Mouse (Mus musculus) heart, adult 18-20 months (tissue): ENCODE measurements around the gene Otud5. TPM values are rescaled to one million over a fixed set of nuclear protein-coding genes. Genes with fewer than 3 reads are reported as not detected.
"Not testable (repeated sequence)": the region's sequence is repeated elsewhere in the genome, so short reads cannot be mapped to it uniquely, and the experiment has no call there.

Experiments
- DNase-seq, 2 experiments: peaks; one replicate each; pipeline ENCODE4 v3.0.0; 2021 to 2022; ENCODE audit warnings: mixed read lengths in 1 of 2
- microRNA-seq, 2 experiments: library from miRNA; unstranded; fragments of <30 nt; microRNA quantifications; one replicate each; pipeline ENCODE4 v1.2.0; 2022
- total RNA-seq, 2 experiments: library from RNA; stranded (reverse); gene quantifications; 2 replicates each; pipeline ENCODE4 v1.2.3; 2021

Gene Otud5
- total RNA-seq, 2 experiments from 2014 or later: 19.3 to 23.4 TPM

- DNase-seq: peak; percentile 61 to 73
These were observed 38.7 kb downstream of the Otud5 start for GRCm38 (mm10) chrX:7879819-7880218.

- DNase-seq: peak; percentile 94 to 95
These were observed 42.8 kb downstream of the Otud5 start, which contains the start of gene Slc35a2 for GRCm38 (mm10) chrX:7883841-7884567. Slc35a2 (plus strand) TSS chrX:7884028.

GRCm38 (mm10) chrX:7898211-7898610 lies 57.0 kb downstream of the Otud5 start:
- DNase-seq: no peak

- peak; percentile 88 to 94 for DNase-seq
These were observed 58.0 kb downstream of the Otud5 start, which contains the start of the genes Pqbp1 and Timm17b for GRCm38 (mm10) chrX:7898880-7899874. Pqbp1 (minus strand) TSS chrX:7899269. Timm17b (plus strand) TSS chrX:7899357.

GRCm38 (mm10) chrX:7904441-7904840 lies 63.3 kb downstream of the Otud5 start:
- no peak for DNase-seq

GRCm38 (mm10) chrX:7907735-7908134 lies 66.6 kb downstream of the Otud5 start, which contains the start of gene Gm10491:
Gm10491 (minus strand) TSS chrX:7907835.
- no peak for DNase-seq

- DNase-seq: not testable (repeated sequence)
These were observed 68.1 kb downstream of the Otud5 start, which contains the start of gene Gm10490 for GRCm38 (mm10) chrX:7909242-7909641. Gm10490 (plus strand) TSS chrX:7909542.

- no peak for DNase-seq
These were observed 69.3 kb downstream of the Otud5 start for GRCm38 (mm10) chrX:7910473-7910872.

- peak in 1 of 2 experiments; percentile 28 for DNase-seq
These were observed 74.5 kb downstream of the Otud5 start for GRCm38 (mm10) chrX:7915669-7916068.

- not testable (repeated sequence) for DNase-seq
These were observed 76.8 kb downstream of the Otud5 start for GRCm38 (mm10) chrX:7917960-7918359.

- no peak for DNase-seq
These were observed 78.6 kb downstream of the Otud5 start, which contains the start of gene Pcsk1n for GRCm38 (mm10) chrX:7919601-7920383. Pcsk1n (plus strand) TSS chrX:7919822.

GRCm38 (mm10) chrX:7922032-7922431 lies 80.9 kb downstream of the Otud5 start:
- no peak for DNase-seq

Small RNA genes within 50 kb of the gene (microRNA-seq; reads per million reads assigned to microRNA genes)
- 68.7 to 77.2 reads per million in 2 experiments for gene Mir1198

Other genes with a start within 250 kb of the Otud5 start
- gene Ccdc22, start 235.8 kb upstream of the Otud5 start, total RNA-seq: 10 to 100 TPM; 10.5 to 12.5 TPM
- gene Cacna1f, start 234.3 kb upstream of the Otud5 start, total RNA-seq: not detected
- 1 to 10 TPM; 2.2 to 4.1 TPM for gene Syp, start 202.9 kb upstream of the Otud5 start, total RNA-seq
- gene Prickle3, start 184.1 kb upstream of the Otud5 start, total RNA-seq: 10 to 100 TPM; 21.1 to 21.5 TPM
- gene Plp2, start 170.0 kb upstream of the Otud5 start, total RNA-seq: 10 to 100 TPM; 41.3 to 57.6 TPM
- 10 to 100 TPM; 25.2 to 27.9 TPM for gene Magix, start 160.1 kb upstream of the Otud5 start, total RNA-seq
- gene Gpkow, start 144.2 kb upstream of the Otud5 start, total RNA-seq: 10 to 100 TPM; 17.8 to 20.1 TPM
- gene Wdr45, start 127.0 kb upstream of the Otud5 start, total RNA-seq: 10 to 100 TPM; 29.9 to 51.4 TPM
- gene Gm45208, start 119.1 kb upstream of the Otud5 start, total RNA-seq: not detected
- 1 to 10 TPM; 5.1 to 5.3 TPM for gene Praf2, start 112.9 kb upstream of the Otud5 start, total RNA-seq
- under 1 TPM; 0.59 to 0.67 TPM for gene Ccdc120, start 90.5 kb upstream of the Otud5 start, total RNA-seq
- 10 to 100 TPM; 12.6 to 13.0 TPM for gene Tfe3, start 78.8 kb upstream of the Otud5 start, total RNA-seq
- gene Gripap1, start 51.6 kb upstream of the Otud5 start, total RNA-seq: 10 to 100 TPM; 20.5 to 22.9 TPM
- under 1 TPM; 0.15 to 0.57 TPM for gene Kcnd1, start 19.1 kb upstream of the Otud5 start, total RNA-seq
- gene Pim2, start 36.9 kb downstream of the Otud5 start, total RNA-seq: 1 to 10 TPM; 2.2 to 4.3 TPM
- 10 to 100 TPM; 10.6 to 17.3 TPM for gene Slc35a2, start 42.7 kb downstream of the Otud5 start, total RNA-seq
- gene Pqbp1, start 57.9 kb downstream of the Otud5 start, total RNA-seq: 10 to 100 TPM; 21.3 to 23.5 TPM
- 10 to 100 TPM; 47.2 to 49.7 TPM for gene Timm17b, start 58.0 kb downstream of the Otud5 start, total RNA-seq
- not detected for gene Gm10491, start 66.5 kb downstream of the Otud5 start, total RNA-seq
- gene Gm10490, start 68.2 kb downstream of the Otud5 start, total RNA-seq: not detected
- under 1 TPM in 1 of 2 experiments, not detected in 1; 0.12 TPM for gene Pcsk1n, start 78.5 kb downstream of the Otud5 start, total RNA-seq
- gene Eras, start 87.2 kb downstream of the Otud5 start, total RNA-seq: not detected
- 10 to 100 TPM; 10.4 to 11.3 TPM for gene Hdac6, start 106.5 kb downstream of the Otud5 start, total RNA-seq
- not detected for gene Gata1, start 136.7 kb downstream of the Otud5 start, total RNA-seq
- gene Glod5, start 177.1 kb downstream of the Otud5 start, total RNA-seq: not detected
- gene Suv39h1, start 233.4 kb downstream of the Otud5 start, total RNA-seq: 1 to 10 TPM; 4.0 to 4.5 TPM
- 1 to 10 TPM; 1.5 to 3.5 TPM for gene Was, start 249.1 kb downstream of the Otud5 start, total RNA-seq